Mouse (Mus musculus): ENCODE results near the gene Bach2. TPM values are rescaled to one million over a fixed set of nuclear protein-coding genes. Genes with fewer than 3 reads are reported as not detected.

Gene Bach2
- polyA plus RNA-seq, 1 experiment from 2014 or later: 4.4 TPM

DNA sequence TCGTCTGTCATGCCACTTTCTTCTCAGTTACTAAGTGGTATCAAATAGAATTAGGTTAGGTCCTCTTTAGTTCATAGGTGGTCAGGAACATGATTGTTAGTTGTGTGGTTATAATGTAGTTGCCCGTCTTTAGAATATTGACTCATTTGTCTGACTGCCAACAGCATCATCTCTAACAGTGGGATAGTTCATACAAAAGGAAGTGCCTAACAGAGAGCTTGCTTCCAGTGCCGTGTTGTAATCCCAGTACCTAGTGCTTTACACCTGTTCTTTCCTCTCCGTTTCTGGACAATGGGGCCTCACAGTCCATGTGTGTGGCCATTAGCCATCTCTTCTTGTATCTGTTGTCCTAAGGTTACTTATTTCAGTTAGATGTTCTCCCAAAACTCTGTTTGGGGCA is 86.4 kb downstream of the Bach2 start:
- CTCF ChIA-PET: interaction anchor here (2.0 kb wide), 1 partner anchor 268 kb away, joined by 5 read pairs; no protein-coding TSS in a partner anchor
- in situ Hi-C loops (cut with MboI; ENCODE audit: low pct_unique_long_range_greater_than_20kb): no loop called here
- POLR2A ChIA-PET: no interaction called here
- no peak for TF ChIP-seq CTCF (IDR thresholded peaks at IDR 0.05)
- H3K27me3 ChIP-seq: no peaks in the 10 kb centered on the region
- no peak for DNase-seq (ENCODE audit: low read depth, low spot score)
- ATAC-seq: no peak

DNA sequence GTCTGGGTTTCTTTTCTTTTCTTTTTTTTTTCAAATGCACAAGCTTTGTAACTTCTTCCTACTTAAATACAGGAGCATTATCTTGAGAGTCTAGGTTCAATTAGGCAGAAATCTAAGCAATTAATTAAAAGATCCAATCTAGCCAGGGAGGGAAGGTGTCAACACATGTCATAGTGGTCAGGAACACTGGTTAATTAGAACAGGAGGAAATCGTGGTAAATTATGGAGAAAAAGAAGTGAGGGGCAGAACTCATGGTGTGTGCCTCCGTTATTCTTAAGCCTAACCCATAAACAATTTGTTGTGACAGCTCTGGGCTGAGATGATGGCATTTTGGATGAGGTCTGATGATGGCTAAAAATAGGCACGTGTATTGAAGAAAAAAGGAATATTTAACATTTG is 87.0 kb downstream of the Bach2 start:
- ATAC-seq (no peak), DNase-seq (ENCODE audit: low read depth, low spot score) (no peak)
- H3K27me3 ChIP-seq: no peaks in the 10 kb centered on the region
- TF ChIP-seq CTCF (IDR thresholded peaks at IDR 0.05): no peak
- in situ Hi-C loops (cut with MboI; ENCODE audit: low pct_unique_long_range_greater_than_20kb): no loop called here
- POLR2A ChIA-PET: no interaction called here
- CTCF ChIA-PET: interaction anchor here (2.0 kb wide), 1 partner anchor 268 kb away, joined by 5 read pairs; no protein-coding TSS in a partner anchor

DNA sequence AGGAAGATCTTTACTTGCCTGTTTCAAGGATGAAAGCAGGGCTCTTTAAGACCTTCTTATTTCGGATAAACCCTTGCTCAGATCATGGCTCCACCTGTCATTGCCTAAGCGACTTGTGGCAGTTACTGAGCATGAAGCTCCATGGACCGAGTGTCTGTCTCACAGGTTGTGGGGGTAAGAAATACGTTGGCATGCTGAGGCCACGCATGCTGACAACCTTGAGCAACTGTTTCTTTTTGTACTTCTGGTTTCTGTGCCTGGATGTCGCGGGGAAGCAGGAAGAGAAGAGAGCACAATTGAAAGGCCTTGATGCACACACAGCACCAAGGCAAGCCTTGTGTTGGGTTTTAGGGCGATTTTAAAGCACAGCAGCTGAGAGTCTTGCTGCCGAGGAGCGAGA is 87.7 kb downstream of the Bach2 start:
- POLR2A ChIA-PET: no interaction called here
- CTCF ChIA-PET: no interaction called here
- in situ Hi-C loops (cut with MboI; ENCODE audit: low pct_unique_long_range_greater_than_20kb): no loop called here

DNA sequence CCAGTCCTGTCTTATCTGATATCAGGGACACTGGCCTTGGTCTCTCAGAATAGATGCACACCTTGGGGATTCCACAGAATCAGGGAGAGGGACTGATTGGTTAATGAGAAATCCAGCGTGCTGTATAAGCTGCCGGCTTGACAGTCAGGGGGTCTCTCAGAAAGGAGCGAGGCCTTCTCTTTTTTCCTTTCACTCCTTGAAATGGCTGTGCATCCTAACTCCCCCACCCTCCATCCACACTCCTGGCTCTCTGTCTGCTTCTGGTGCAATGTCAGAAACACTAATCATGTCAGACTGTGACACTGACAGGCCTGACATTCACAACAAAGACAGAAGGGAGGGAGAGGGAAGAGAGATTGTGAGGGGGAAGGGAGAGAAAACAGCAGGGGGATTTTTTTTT is 88.3 kb downstream of the Bach2 start:
- in situ Hi-C loops (cut with MboI; ENCODE audit: low pct_unique_long_range_greater_than_20kb): no loop called here
- ChIA-PET POLR2A (no interaction called here), CTCF (no interaction called here)
- no peaks in the 10 kb centered on the region for H3K27me3 ChIP-seq
- no peak for TF ChIP-seq CTCF (IDR thresholded peaks at IDR 0.05)
- no peak for DNase-seq (ENCODE audit: low read depth, low spot score)
- no peak for ATAC-seq

More for the DNA sequence above, 87.7 kb downstream of the Bach2 start:
- H3K27me3 ChIP-seq: no peaks in the 10 kb centered on the region
- DNase-seq (ENCODE audit: low read depth, low spot score) (no peak), ATAC-seq (no peak)
- TF ChIP-seq CTCF (IDR thresholded peaks at IDR 0.05): no peak

DNA sequence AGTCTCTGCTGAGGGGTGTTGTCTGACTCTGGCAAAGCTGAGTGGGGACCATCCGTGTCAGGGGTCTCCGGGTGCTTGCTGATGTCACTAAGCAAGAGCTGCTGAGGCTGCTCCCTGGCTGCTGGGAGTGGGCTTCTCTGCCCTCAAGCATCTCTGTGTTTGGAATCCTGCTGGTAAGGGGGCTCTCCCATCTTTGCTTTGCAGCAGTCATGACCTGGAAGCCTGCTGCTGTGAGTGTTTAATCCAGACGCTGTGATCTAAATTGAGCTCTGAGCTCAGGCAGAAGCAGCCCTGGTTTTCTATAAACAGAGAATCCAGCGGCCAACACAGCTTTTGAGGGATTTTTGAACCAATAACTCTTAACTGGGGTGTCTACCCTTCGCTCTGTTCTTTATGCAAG is 89.0 kb downstream of the Bach2 start:
- TF ChIP-seq CTCF (IDR thresholded peaks at IDR 0.05): no peak
- ChIA-PET POLR2A (no interaction called here), CTCF (interaction anchor here (1.2 kb wide), 1 partner anchor 21 kb away, joined by 3 read pairs; no protein-coding TSS in a partner anchor)
- H3K27me3 ChIP-seq: no peaks in the 10 kb centered on the region
- no peak for DNase-seq (ENCODE audit: low read depth, low spot score)
- ATAC-seq: no peak
- in situ Hi-C loops (cut with MboI; ENCODE audit: low pct_unique_long_range_greater_than_20kb): no loop called here

DNA sequence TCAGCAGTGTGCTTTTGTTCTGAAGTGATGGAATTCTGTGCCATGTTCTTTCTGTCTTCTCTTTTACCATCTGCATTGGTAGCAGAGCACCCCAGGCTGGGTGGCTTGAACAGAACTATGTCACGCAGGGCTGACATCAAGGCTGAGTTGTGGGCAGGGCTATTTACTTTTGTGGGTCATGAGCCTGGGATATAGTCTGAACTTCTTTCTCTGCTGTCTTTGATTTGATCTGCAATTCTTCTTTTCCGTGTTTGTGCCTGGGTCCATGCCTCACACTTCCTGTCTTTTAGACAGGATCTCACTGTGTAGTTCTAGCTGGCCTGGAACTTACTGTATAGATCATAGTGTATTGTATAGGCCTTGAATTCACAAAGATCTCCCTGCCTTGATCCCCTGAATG is 90.0 kb downstream of the Bach2 start:
- in situ Hi-C loops (cut with MboI; ENCODE audit: low pct_unique_long_range_greater_than_20kb): no loop called here
- DNase-seq (ENCODE audit: low read depth, low spot score): no peak
- H3K27me3 ChIP-seq: no peaks in the 10 kb centered on the region
- ChIA-PET CTCF (interaction anchor here (0.8 to 1.2 kb wide), 2 partner anchors 22 to 143 kb away, joined by 3 read pairs; no protein-coding TSS in a partner anchor), POLR2A (interaction anchor here (0.8 kb wide), 1 partner anchor 13 kb away, joined by 3 read pairs; no protein-coding TSS in a partner anchor)
- TF ChIP-seq CTCF (IDR thresholded peaks at IDR 0.05): no peak
- no peak for ATAC-seq

DNA sequence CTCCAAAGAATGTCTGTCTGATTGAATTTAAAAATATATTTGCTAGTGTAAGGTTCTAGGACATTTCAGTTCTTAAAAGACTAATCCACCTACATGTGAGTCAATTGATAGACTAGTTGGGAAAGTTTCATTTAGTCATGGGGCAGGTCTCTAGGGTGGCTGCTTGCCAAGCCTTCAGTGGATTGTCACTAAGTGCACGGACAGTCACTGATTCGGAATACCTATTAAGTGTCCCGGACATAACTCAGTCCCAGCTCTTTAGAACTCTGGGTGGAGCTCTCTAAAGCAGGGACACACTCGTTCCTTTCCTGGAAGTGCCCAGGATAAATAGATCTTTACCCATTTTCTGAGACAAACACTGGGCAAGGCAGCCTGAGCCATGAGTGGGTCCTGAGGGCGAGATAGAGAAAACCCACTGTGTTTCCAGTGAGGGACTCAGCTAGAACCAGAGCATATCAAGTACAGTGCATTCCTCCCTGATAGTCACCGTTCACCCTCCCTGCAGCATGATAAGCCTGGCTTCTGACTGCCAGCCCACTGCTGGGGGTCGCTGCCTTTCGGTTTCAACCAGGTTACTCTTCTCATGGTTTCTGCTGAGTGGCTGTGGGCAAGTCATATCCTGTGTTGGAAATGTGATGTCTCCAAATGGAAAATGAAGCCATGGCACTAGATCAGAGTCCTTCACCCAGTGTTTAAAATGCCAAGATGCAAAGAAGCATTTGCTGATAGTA is 92.1 kb downstream of the Bach2 start:
- in situ Hi-C loops (cut with MboI; ENCODE audit: low pct_unique_long_range_greater_than_20kb): no loop called here
- TF ChIP-seq CTCF (IDR thresholded peaks at IDR 0.05): no peak
- DNase-seq (ENCODE audit: low read depth, low spot score): no peak
- ChIA-PET CTCF (interaction anchor here (1.0 kb wide), 1 partner anchor 216 kb away, joined by 3 read pairs; no protein-coding TSS in a partner anchor), POLR2A (interaction anchor here (0.8 kb wide), 1 partner anchor 26 kb away, joined by 3 read pairs; no protein-coding TSS in a partner anchor)
- no peak for ATAC-seq
- no peaks in the 10 kb centered on the region for H3K27me3 ChIP-seq

DNA sequence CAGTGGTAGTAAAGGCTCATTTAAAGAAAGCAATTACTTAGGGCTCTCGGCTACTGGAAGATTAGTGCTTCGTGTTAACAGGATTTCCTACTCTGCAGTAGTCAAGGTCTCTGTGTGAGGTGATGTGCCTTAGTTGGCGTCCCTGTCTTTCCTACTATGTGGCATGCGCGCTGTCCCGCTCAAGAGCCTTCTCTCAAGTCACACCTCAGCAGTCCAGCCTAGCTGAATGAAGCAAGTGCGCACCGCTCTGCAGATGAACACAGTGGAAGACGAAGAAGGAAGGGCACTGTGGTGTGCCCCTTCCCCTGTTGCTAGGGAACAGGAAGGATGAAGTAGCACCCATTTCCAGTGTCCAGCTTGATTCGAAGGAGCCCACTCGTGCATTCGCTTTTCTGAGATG is 93.4 kb downstream of the Bach2 start:
- ChIA-PET POLR2A (no interaction called here), CTCF (interaction anchor here (1.0 kb wide), 1 partner anchor 215 kb away, joined by 3 read pairs; no protein-coding TSS in a partner anchor)
- no peaks in the 10 kb centered on the region for H3K27me3 ChIP-seq
- DNase-seq (ENCODE audit: low read depth, low spot score) (no peak), ATAC-seq (no peak)
- TF ChIP-seq CTCF (IDR thresholded peaks at IDR 0.05): no peak
- in situ Hi-C loops (cut with MboI; ENCODE audit: low pct_unique_long_range_greater_than_20kb): no loop called here

DNA sequence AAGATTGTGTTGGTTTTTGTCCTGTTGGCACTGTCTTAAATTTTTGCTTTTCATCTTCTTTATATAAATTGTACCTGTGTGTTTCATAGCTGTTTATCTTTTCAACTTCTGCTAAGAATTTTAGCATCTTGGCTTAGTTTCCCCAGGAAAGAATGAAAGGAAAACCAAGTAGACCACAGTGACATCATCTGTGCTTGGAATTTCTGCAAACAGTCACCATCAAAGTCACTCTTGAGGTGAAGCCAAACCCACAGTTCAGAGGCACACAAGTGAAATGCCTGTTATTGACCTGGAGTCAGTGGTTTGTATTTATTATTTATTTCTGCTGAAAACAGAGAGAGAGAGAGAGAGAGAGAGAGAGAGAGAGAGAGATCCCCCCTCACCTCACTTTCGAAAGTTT is 95.5 kb downstream of the Bach2 start:
- ATAC-seq (no peak), DNase-seq (ENCODE audit: low read depth, low spot score) (no peak)
- ChIA-PET POLR2A (no interaction called here), CTCF (no interaction called here)
- no peaks in the 10 kb centered on the region for H3K27me3 ChIP-seq
- TF ChIP-seq CTCF (IDR thresholded peaks at IDR 0.05): no peak
- in situ Hi-C loops (cut with MboI; ENCODE audit: low pct_unique_long_range_greater_than_20kb): no loop called here

DNA sequence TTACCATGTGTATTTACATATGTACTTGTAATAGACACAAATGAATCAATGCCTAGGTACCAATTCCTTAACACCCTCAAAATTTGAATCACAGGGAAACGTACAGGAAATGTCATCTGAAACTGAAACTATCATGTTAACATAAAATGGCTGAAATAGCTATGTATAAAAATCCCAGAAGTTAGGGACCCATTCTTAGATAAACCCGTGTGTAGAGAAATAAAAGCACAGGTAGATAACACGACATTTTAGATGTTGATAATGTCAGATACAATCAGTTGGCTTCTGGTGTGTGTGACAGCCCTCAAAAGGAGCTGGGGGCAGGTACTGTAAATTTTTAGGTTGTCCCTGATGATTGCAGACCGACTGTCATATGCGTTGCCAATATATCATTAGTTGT is 96.2 kb downstream of the Bach2 start:
- POLR2A ChIA-PET: no interaction called here
- no peak for TF ChIP-seq CTCF (IDR thresholded peaks at IDR 0.05)
- no peaks in the 10 kb centered on the region for H3K27me3 ChIP-seq
- CTCF ChIA-PET: no interaction called here
- in situ Hi-C loops (cut with MboI; ENCODE audit: low pct_unique_long_range_greater_than_20kb): no loop called here
- ATAC-seq: no peak
- no peak for DNase-seq (ENCODE audit: low read depth, low spot score)

DNA sequence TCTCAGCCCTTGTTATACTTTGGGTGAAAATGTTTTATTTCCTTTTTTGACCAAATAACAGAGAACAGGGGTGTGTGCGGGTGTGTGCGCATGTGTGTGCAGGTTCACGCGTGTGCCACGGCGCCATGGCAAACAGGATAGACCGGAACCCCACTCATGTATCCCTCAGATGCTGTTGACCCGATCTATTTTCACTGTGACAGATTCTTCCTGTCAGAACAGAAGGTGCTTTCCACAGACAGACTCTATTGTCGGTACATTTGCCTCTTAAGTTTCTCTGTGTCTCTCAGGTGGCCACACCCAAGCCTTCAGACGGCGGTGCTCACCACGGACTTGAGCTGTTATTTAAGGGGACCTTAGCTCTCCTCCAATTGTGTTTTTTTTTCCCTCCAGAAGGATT is 97.1 kb downstream of the Bach2 start:
- in situ Hi-C loops (cut with MboI; ENCODE audit: low pct_unique_long_range_greater_than_20kb): no loop called here
- DNase-seq (ENCODE audit: low read depth, low spot score): no peak
- POLR2A ChIA-PET: no interaction called here
- H3K27me3 ChIP-seq: no peaks in the 10 kb centered on the region
- CTCF ChIA-PET: interaction anchor here (0.9 kb wide), 1 partner anchor 29 kb away, joined by 3 read pairs; no protein-coding TSS in a partner anchor
- ATAC-seq: no peak
- TF ChIP-seq CTCF (IDR thresholded peaks at IDR 0.05): no peak

Measured in Patski (cell line).